Mouse (Mus musculus): ENCODE results near the gene Prkce.

GRCm38 (mm10) chr17:86551995-86552394, 384.4 kb downstream of the Prkce start:
- TF ChIP-seq HCFC1 (IDR thresholded peaks at IDR 0.05; ENCODE audit: borderline replicate concordance, insufficient read depth, low read length) (no peak), ZC3H11A (IDR thresholded peaks at IDR 0.05; ENCODE audit: borderline replicate concordance, low read depth, low read length) (no peak), ZNF384 (IDR thresholded peaks at IDR 0.05; ENCODE audit: low read depth, low read length) (no peak)
